In genomic region chr15:5447707-5448496, GRCm38 (mm10) we compare ENCODE assay signal across 17 mouse cellular contexts.
"Had no signal": no experiment of that assay in that cellular context is flagged by ENCODE, and none has a peak within 500 bp of the region (broad histone marks: within the 10 kb centered on the region; RNA-seq: fewer than 3 reads in every experiment).

No protein-coding gene starts in this region.

- DNase-seq: kidney, adult 11 months; kidney, adult 8-10 months; kidney, postnatal 10 days; kidney, postnatal 36 days; layer of hippocampus, postnatal 36 days; left cerebral cortex, postnatal 4 days; liver, postnatal 0 days; midbrain, embryonic 14.5 days; thymus, postnatal 36 days had no signal

- H3K27ac ChIP-seq: intestine, embryonic 15.5 days; kidney, embryonic 15.5 days; left cerebral cortex, adult 2 months; limb, embryonic 12.5 days; limb, embryonic 15.5 days; liver, embryonic 14.5 days had no signal

- H3K4me3 ChIP-seq: intestine, embryonic 15.5 days; kidney, embryonic 15.5 days; left cerebral cortex, adult 2 months; limb, embryonic 12.5 days; limb, embryonic 15.5 days had no signal

- H3K9me3 ChIP-seq: intestine, embryonic 15.5 days; kidney, embryonic 15.5 days; limb, embryonic 12.5 days; limb, embryonic 15.5 days had no signal

- H3K4me1 ChIP-seq: intestine, embryonic 15.5 days; kidney, embryonic 15.5 days; limb, embryonic 12.5 days; limb, embryonic 15.5 days had no signal

- ATAC-seq: intestine, embryonic 15.5 days; liver, postnatal 0 days had no signal

- H3K36me3 ChIP-seq: intestine, embryonic 15.5 days; kidney, embryonic 15.5 days; limb, embryonic 12.5 days; limb, embryonic 15.5 days had no signal

- H3K27me3 ChIP-seq: intestine, embryonic 15.5 days; kidney, embryonic 15.5 days; limb, embryonic 12.5 days; limb, embryonic 15.5 days had no signal

- H3K9ac ChIP-seq: intestine, embryonic 15.5 days; kidney, embryonic 15.5 days; limb, embryonic 12.5 days; limb, embryonic 15.5 days; liver, embryonic 14.5 days; liver, postnatal 0 days had no signal

- H3K4me2 ChIP-seq: intestine, embryonic 15.5 days; kidney, embryonic 15.5 days; limb, embryonic 12.5 days; limb, embryonic 15.5 days; liver, embryonic 11.5 days; midbrain, embryonic 11.5 days had no signal
